Mouse (Mus musculus) heart, adult 2 months (tissue): Measurements from ENCODE around the gene Tjap1.

Source experiments
- CTCF ChIP-seq: fragments of 200-600 bp; IDR thresholded peaks from 2 replicates; pipeline ENCODE4 v1.8.1; 2022; ENCODE audit warnings: antibody characterized with exemption, mild to moderate bottlenecking, moderate library complexity
- POLR2A ChIP-seq: fragments of 200-500 bp; IDR thresholded peaks from 2 replicates; pipeline ENCODE4 v1.6.1; 2011; ENCODE audit warnings: mild to moderate bottlenecking, low read depth, low read length, control low read depth; ENCODE audit not compliant: insufficient read depth

GRCm38 (mm10) chr17:46251174-46251573 is 31.7 kb downstream of the Tjap1 start:
- TF ChIP-seq CTCF (peak; percentile 16), POLR2A (no peak)
